Mouse (Mus musculus) right cerebral cortex, adult 18-20 months (tissue): ENCODE data around the gene Phf21a.
"Not testable (repeated sequence)": the region's sequence is repeated elsewhere in the genome, so short reads cannot be mapped to it uniquely, and the experiment has no call there.

ENCODE experiments used
- DNase-seq: peaks from one replicate; pipeline ENCODE4 v3.0.0; 2022; ENCODE audit warnings: mixed read lengths

Gene Phf21a

DNA sequence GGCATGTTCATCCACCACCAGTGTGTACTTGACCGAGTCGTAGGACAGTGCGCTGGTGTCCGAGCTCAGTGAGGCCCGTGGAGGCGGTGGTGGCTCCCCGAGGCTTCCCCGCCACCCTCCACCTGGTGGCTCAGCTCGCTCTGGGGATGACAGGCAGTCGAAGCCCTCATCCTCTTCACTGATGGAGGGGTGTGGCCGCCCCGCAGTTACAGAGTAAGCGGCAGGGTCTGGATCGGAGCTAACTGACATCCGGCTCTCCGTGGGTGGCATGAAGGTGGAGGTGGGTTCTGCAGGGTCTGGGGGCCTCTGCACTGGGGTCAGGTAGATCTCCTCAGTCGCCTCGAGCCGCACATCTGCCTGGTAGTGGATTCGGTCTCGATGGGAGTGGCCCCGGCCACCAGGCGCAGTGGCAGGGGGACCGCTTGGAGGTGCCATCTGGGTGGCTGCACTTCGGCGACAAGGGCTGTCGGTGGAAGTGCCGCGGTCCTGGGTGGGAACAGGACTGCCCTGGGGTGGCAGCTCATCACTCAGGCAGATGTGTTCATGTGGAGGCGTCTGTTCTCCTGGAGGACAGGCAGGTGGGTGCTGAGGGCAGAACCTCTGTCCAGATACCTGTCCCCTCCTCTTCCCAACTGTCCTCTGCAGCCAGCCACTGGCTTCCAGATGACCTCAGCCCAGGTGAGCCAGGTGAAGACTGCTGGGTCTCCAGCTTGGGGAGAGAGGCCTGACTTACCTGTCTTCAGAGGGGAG is 294.1 kb downstream of the Phf21a start:
- DNase-seq: no peak

DNA sequence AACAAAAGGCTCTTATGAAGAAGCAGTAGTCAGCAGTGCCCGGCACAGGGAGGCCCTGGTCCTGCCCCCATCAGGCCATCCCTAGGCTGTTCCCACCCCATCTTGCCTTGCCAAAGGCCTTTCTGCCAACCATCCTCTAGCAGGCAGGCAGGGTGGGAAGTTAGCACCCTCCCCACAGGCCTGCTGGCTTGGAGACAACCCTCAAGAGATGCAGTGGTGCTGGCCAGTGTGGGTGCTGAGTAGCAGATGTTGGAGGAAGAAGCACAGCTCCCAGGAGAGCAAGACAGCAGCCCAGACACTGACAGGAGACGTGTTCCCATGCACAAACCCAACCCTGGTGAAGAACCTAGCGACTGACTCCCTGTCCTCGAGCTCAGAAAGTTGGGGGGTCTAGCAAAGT is 294.7 kb downstream of the Phf21a start:
- peak; percentile 85 for DNase-seq

DNA sequence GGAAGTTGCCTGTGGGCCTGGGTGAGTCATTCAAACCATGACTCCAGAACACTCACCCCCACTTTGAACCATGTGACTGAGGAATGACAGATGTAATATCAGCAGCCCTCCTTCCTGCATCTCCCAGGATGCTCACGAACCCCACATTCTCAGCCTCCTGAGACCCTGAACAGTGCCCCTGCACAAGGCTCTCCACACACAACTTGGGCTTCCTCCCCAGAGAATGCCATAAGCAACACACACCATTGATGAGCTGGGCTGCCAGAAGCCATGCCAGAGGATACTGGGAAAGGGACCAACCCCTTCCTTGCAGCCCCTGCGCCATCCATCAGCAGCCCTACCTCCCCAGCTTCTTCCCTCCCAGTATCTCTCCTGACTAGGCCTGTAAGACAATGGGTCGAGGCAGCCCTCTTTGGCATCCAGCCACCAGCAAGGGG is 295.2 kb downstream of the Phf21a start:
- peak; percentile 67 for DNase-seq

DNA sequence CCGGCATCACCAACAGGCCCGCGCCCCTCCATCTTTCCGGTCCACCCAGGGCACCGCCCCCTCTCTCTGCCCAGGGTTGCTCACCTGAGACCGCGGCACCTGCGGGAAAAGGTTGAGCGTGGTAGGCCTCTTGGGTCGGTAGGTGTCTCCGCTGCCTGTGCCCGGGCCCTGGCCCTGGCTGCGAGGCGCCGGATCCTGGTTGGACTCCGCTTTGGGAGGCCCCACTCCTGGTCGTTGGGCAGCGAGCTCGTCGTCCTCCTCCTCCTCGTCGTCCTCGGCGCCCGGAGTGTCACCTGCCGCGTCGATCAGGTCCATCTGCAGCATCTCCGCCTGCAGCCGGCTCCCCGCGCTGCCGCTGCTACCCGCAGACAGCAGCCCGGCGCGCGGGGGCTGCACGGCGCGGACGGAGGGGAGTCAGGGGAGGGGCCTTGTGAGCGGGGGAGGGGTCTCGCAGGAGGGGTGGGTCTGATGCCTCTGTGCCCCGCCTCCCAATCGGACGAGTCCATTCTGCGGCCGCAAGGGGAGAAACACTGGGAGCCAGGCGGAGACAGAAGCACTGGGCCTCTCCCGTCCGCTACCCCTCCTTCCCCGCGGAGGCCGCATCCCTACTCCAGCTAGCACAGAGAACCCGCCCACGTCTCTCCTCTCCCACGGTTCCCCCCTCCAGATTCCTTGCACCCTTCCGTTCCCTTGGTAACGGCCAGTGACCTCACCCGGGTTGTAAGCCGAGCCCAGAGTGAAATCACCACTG is 296.1 kb downstream of the Phf21a start:
- DNase-seq: peak; percentile 97

DNA sequence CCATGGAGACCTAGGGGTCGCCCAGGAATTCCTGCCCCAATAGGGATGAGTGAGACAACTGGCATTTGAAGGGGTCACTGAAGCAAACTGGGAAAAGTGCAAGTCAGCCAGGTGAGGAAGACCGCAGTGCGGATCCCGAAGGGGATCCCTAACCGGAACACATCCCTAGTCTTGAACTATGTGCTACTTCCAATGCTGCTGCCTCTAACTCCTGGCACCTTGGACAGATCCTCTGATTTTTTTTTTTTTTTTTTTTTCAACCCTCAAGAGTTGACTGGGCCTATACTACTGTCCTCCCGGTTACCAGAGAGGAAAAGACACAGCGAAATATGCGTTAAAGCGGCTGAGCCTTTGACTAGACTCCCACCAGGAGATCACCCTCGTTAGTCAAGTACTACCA is 296.7 kb downstream of the Phf21a start:
- no peak for DNase-seq

DNA sequence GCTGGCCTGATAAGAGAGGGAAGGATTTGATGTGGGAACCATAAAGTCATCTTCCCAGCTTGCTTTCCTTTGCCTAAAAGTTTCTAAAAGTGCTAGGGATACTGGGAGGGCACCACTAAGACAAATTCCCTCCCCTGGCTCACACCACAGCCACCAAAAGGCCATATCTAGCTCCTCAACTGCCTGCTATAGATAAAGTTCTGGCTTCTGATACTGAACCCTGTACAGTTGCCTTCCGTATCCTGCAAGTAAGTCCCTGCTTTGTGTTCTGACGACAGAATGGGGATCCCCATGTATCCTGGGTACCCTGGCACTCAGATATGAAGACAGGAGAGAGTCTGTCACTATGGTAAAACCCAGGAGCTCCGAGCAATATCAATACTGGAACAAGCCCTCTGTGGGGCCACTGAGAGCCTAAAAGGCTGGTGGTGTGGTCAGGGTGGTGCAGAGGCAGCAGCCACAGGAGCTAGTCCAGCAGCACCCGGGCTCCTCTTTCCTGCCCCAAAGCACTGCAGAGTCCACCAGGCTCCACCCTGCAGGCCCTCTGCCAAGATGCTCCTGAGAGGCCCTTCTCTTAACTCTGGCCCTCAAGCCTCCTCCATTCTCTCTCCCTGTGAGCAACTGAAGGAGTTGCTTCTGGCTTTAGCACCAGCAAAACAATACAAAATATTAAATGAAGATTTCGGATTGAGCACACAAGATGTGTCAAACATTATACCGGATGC is 297.5 kb downstream of the Phf21a start:
- DNase-seq: no peak

DNA sequence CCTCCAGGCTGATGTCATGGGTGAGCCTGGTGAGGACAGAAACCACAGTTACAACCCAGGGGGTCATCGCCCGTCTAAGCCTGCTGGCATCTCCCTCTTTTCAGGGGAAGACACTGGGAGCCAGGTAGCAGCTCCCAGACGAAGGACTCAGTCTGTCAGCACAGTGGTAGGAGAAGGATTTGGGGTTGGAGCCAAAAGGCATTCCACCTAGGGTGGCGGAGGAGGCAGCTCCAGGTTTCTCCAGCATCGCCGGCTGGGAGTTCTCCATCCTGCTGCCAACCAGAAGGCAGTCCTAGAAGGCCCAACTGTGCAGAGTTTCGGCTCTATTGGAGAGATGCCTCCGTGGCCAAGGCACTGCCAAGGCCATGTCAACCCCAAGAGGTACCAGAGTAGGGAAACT is 298.2 kb downstream of the Phf21a start:
- peak; percentile 74 for DNase-seq

DNA sequence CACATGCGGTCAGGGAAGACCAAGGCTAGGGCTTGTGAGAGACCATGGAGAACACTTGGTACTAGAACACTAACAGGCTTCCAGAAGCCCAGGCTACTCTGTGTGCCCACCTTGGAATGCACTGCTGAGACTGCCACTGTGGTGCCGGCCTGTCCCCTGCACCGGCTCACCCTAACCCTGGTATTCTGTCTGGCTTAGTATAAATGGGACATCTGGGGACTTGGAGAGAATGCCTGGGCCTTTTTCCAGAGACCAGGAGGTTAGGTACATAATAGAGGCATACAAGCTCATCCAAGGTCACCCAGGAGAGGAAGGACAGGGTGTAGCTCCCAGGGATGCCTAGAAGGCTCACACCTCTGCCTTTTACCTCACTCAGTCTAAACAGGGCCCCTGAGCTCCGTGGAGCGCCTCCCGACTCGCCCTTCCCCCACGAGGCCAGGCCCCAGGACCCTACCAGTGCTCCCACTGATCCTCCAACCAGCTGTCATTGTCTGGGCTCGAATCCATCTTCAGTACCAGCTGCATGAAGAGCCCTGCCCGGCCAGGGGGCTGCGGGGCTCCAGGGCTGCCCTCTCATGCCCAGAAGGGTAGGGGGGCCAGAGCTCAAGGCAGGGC is 298.9 kb downstream of the Phf21a start:
- no peak for DNase-seq

DNA sequence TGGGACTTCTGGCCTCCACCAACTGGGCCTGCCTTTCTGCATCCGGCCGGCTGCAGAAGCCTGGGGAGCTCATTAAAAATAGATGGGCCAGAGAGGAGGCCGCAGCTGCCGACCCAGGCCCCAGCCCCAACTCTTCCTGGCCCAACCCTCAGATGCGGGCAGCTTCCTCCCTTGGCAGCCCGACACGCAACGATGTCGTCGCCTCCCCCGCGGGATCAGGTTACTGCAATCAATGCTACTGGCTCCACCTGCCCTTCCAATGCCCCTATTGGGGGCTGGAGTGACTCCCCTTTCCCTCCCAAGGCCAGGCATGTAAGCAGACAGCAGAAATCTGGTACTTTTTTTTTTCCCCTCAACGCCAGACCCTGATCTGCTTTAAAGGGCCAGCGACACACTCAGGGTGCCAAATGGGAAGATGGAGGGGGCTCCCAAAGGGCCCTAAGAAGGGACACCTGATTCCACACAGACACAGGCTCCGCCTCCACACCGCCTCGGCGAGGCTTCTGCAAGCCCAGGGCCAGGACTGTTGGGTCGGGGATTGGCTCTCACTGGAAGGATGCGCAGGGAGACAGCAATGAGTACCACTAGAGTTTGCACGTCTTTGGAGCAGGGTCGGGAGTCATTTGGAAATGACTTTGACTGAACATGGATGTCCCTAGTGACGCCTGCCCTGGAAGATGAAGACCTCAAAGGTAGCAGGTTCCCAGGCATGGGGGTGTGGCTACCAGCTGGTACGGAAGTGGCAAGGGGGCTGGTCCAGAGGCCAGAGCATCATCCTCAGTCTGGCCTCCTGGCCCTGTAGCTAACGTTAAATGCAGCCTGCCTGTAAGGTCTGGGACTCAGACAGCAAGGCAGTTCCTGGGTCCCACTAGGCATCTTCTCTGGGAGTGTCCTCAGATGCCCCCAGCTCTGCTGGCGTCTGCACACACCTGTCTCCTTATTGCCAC is 299.7 kb downstream of the Phf21a start:
- DNase-seq: no peak

DNA sequence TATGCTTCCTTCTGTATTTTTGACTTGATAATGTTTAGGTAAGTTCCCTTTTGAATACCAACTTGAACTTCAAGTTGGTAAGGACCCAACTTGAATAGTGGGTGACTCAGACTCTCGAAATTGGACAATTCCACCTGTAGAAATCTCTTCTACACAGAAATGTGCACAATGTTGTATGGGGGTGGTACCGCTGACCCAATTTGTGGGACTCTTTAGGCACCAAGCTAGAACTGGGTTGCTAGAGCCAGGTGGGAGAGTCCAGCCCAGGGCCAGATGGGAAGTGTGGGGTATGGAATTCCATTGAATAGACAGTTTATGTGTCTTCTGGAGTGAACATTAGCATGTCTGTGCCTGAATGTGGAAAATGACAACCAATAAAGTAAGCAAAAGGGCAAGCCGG is 302.6 kb downstream of the Phf21a start:
- DNase-seq: no peak

DNA sequence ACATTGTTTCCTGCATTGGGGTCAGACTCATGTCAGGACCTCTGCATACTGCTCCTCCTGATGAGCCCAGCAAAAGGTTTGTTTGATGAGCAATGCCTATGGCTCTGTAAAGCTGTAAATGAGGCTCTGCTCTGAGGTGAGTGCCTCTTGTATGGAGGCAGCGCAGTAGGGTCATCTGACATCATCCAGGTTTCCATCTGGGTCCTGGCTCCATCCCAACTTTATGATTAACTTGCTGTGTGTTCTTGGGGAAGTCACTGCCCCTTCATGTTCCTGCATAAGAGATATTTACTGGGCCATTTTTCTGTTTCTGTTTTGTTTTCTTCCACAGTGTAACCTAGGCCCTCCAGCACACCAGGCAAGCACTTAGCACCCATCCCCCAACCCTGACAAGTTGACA is 304.5 kb downstream of the Phf21a start:
- no peak for DNase-seq

DNA sequence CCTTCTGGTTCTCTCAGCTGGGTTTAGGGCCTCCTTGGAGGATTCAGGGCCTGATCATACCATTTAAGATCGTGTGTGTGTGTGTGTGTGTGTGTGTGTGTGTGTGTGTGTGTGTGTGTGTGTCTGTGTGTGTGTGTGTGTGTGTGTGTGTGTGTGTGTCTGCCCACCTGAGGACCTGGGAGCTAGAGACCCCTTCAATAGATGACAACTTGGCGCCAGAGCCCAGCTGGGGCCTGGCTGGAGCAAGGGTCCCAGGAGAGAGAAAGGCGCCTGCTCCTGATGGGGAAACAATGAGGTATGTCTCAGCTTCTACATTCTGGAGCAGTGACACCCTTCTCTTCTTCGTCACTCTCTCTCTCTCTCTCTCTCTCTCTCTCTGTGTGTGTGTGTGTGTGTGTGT is 307.0 kb downstream of the Phf21a start:
- not testable (repeated sequence) for DNase-seq

DNA sequence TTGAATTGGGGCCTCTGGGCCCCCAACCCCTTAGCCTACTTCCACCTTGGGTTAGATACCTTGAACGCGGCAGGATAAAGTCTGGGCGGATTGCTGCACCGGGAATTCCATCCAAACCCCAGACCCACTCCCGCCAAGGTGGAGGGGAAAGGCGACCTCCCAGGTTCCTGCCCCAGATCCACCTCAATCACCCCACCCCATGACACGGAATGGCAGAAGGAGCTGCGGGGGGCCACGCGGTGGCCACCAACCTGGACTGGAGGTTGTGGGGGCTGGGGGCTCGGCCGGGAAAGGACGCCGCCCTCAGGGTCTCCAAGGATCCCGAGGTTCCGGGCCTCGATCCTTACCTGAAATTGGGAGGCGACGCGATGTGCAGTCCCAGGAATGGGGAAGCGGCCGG is 307.8 kb downstream of the Phf21a start:
- no peak for DNase-seq

DNA sequence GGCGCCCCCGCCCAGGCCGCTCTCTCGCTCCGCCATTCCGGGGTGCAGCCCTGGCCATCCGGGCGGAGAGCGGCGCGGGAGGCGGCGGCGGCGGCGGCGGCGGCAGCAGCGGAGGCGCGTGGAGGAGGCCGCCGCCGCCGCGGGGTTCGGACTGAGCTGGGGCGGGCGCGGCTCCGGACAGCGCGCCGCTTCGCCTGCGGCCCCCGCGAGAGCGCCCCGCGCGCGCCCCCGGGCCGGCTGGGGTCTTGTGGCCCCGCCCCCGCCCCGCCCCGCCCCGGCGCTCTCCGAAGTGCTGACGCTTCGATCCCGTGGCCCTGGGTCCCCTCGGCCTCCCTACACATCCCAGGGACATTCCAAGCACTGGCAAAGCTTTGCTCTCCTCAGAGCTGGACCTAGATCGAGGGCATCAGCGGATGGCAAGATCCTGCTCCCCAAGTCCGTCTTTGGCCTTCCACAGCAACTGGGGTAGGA is 308.2 kb downstream of the Phf21a start, which contains the start of gene Mapk8ip1:
Mapk8ip1 (minus strand) TSS at position 173 of the 471 bp plus-strand sequence.
- DNase-seq: no peak

DNA sequence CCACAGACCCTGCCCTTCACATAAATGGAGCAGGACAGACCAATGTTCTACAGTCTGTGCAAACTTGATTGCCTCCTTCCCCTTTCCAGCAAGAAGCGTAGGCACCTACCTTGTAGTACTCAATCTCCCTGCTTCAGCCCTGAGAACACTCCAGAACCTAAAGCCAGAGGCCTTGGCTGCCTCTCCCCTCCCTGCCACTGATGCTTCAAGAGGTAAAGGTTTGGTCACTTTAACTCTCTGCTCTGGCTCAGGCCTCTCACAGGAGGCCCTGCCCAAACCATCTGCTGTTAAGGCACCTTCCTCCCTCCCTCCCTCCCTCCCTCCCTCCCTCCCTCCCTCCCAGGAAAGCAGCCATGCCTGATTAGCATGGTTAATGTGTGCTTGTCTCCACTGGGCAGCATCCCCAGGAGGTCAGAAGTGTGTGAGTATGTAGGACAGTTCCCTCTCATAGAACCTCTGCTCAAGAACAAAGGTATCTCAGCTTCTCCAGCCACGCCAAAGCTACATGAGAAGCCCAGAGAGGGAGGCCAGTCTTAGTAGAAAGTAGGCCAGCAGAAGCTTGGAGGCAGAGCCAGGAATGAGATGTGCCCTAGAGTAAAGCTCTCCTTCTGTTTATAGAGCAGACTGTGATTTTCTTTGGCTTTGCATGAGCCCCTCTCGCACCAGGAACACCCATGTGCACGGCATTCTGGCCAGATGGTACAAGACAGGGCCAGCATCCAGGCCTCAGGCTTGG is 309.8 kb downstream of the Phf21a start:
- no peak for DNase-seq

DNA sequence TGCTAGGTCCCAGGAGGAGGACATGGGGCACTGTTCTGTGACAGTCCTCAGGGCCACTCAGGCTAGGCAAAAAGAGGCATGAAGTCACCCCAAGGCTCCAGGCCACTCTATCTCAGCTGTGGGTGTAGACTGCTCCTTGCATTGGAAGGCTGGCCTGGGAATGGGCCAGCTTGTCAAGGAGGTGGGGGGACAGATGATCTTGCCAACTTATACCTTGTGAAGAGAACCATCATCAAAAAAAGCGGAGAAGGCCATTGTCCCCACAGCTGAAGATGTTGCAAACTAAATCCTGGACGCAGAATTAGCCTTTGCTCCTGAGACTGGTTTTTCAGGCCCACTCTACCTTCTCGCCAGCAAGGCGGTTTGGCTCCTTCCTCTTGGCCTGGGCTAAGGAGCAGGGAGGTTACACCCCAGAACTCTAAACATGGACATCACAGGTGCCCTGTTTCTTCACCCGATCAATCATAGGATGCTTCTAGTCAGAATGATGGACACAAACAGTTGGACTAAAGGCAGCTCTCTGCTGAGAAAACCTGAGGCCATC is 310.9 kb downstream of the Phf21a start:
- no peak for DNase-seq

DNA sequence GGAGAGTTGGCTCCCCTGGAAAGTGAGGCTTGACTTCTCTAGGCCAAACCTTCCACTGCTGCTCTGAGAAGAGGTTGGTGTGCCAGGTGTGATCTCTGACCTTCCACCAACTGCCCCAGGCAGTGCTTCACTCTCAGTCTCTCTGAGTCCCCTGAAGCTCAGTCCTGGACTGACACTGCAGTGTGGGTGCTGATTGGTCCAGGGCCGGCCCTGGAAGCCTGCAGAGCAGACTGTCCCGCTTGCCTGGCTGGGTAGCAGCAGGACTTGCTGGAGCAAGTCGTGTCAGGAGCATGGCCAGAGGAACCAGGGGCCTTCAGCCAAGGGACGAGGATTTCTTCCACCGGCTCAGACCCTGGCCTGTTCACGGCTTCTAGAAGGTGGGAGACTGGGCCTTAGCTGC is 311.8 kb downstream of the Phf21a start:
- DNase-seq: no peak

DNA sequence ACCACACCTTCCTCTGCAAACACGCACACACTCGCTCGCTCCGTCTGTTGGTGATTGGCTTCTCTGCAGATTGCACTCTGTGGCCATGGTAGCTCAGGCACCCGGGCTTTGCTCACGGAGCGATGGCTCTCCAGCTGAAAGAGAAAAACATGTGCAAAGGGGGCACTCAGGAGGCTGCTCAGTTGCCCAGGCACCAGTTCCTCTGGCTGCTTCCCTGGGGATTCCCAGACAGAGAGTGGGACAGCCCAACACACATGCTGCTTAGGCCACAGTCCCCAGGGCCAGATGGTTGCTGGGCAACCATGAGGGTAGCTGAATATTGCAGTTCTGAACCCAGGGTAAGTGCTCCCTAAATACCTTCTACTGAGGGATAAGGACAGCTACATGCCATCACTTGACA is 312.8 kb downstream of the Phf21a start:
- DNase-seq: no peak

DNA sequence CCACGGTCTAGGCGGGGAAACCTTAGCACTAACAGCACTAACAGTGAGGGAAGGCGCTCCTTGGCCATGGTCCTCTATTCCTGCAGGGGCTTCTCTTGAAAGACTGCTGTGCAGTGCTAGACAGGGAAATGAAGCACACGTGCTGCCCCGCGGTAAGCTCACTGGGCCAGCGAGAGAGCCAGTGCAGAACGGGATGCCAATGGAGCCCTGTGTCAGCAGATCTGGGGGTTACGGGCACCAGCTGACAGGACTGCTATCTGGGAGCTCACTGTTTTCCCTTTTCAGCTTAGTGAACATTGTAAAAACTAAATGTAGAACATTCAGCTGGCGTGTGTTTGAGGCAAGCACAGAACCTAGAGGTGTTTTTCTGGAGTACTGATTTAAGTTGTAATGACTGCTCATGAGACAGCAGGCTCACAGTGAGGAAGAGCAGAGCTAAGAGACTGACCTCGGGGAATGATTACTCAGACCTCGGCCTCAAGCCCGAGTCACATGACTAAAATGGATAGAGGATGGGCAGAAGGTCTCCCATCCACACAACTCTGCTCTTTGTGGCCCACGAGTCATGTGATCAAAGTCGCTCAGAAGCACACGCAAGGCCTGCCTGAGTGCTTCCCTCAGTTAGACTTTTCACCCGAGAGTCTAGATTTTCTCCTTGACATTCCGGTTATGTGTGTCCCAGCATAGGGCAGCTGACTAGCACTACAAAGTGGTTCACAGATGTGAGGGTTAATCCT is 315.6 kb downstream of the Phf21a start:
- no peak for DNase-seq

DNA sequence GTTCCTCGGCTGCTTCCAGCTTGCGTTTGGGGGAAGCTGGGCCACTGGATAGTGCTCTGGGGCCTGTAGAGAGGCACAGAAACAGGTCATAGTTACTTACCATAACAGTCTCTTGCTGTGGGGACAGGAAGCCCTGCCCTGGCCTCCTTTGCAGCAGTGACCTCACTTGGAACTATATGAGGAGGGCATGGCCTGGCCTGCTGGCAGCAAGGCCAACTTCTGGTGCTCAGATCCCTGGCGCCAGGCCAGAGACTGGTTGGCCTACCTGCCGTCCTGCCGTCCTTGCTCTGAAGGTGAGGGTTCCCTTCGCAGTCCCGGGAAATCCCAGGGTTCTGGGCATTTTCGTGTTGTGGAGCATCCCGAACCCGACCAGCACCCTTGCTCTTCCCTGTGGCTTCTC is 318.8 kb downstream of the Phf21a start:
- DNase-seq: no peak
